Mouse (Mus musculus): ENCODE data around the gene Med4.

GRCm38 (mm10) chr14:73475506-73475905 lies 34.3 kb upstream of the Med4 start:
- TF ChIP-seq CTCF (IDR thresholded peaks at IDR 0.05; ENCODE audit: extremely low read depth, insufficient read depth, low read length) (no peak), POLR2A (IDR thresholded peaks at IDR 0.05; ENCODE audit: extremely low read depth, insufficient read depth, low read length) (no peak)

Data from cortical plate, adult 2 months (tissue).